Mouse (Mus musculus): ENCODE measurements around the gene Cpsf4. TPM values are rescaled to one million over a fixed set of nuclear protein-coding genes. Genes with fewer than 3 reads are reported as not detected.
"Not testable (repeated sequence)": the region's sequence is repeated elsewhere in the genome, so short reads cannot be mapped to it uniquely, and the experiment has no call there.

The Cpsf4 gene
- polyA plus RNA-seq, 1 experiment, result 46.9 TPM

- TF ChIP-seq POLR2A (IDR thresholded peaks at IDR 0.05; ENCODE audit: borderline replicate concordance, control insufficient read depth, low read depth, low read length), result no peak
- TF ChIP-seq CTCF (IDR thresholded peaks at IDR 0.05; ENCODE audit: control insufficient read depth, insufficient read depth, low read length), result no peak
- no peak overlapping the region for H3K27ac ChIP-seq (ENCODE audit: control insufficient read depth, insufficient read depth, low read depth, low read length, poor library complexity)
- no peaks in the 10 kb centered on the region for H3K4me1 ChIP-seq (ENCODE audit: control insufficient read depth, insufficient read depth, low read length)
- H3K4me3 ChIP-seq (replicated peaks; ENCODE audit: control insufficient read depth, low read depth, low read length), result no peak overlapping the region
- 93% methylated on average over 20 of the region's 20 CpGs for WGBS
Measured at GRCm38 (mm10) chr5:145218671-145219070, 51.7 kb downstream of the Cpsf4 start.

GRCm38 (mm10) chr5:145219981-145220380 lies 53.0 kb downstream of the Cpsf4 start:
- 93% methylated on average over 8 of the region's 8 CpGs for WGBS

GRCm38 (mm10) chr5:145222840-145223239 lies 55.8 kb downstream of the Cpsf4 start:
- Histone ChIP-seq H3K4me1 (ENCODE audit: control insufficient read depth, insufficient read depth, low read length) (no peaks in the 10 kb centered on the region), H3K4me3 (replicated peaks; ENCODE audit: control insufficient read depth, low read depth, low read length) (no peak overlapping the region), H3K27ac (ENCODE audit: control insufficient read depth, insufficient read depth, low read depth, low read length, poor library complexity) (no peak overlapping the region)
- 95% methylated on average over 5 of the region's 5 CpGs for WGBS
- no peak for TF ChIP-seq POLR2A (IDR thresholded peaks at IDR 0.05; ENCODE audit: borderline replicate concordance, control insufficient read depth, low read depth, low read length)
- no peak for TF ChIP-seq CTCF (IDR thresholded peaks at IDR 0.05; ENCODE audit: control insufficient read depth, insufficient read depth, low read length)

More at GRCm38 (mm10) chr5:145219981-145220380, 53.0 kb downstream of the Cpsf4 start:
- no peak overlapping the region for H3K4me3 ChIP-seq (replicated peaks; ENCODE audit: control insufficient read depth, low read depth, low read length)
- no peak for TF ChIP-seq POLR2A (IDR thresholded peaks at IDR 0.05; ENCODE audit: borderline replicate concordance, control insufficient read depth, low read depth, low read length)
- TF ChIP-seq CTCF (IDR thresholded peaks at IDR 0.05; ENCODE audit: control insufficient read depth, insufficient read depth, low read length), result no peak
- no peaks in the 10 kb centered on the region for H3K4me1 ChIP-seq (ENCODE audit: control insufficient read depth, insufficient read depth, low read length)
- H3K27ac ChIP-seq (ENCODE audit: control insufficient read depth, insufficient read depth, low read depth, low read length, poor library complexity), result no peak overlapping the region

GRCm38 (mm10) chr5:145223395-145223794 lies 56.4 kb downstream of the Cpsf4 start:
- TF ChIP-seq POLR2A (IDR thresholded peaks at IDR 0.05; ENCODE audit: borderline replicate concordance, control insufficient read depth, low read depth, low read length) (no peak), CTCF (IDR thresholded peaks at IDR 0.05; ENCODE audit: control insufficient read depth, insufficient read depth, low read length) (no peak)

GRCm38 (mm10) chr5:145226453-145226852 lies 59.4 kb downstream of the Cpsf4 start:
- Histone ChIP-seq H3K4me1 (ENCODE audit: control insufficient read depth, insufficient read depth, low read length) (no peaks in the 10 kb centered on the region), H3K4me3 (replicated peaks; ENCODE audit: control insufficient read depth, low read depth, low read length) (no peak overlapping the region), H3K27ac (ENCODE audit: control insufficient read depth, insufficient read depth, low read depth, low read length, poor library complexity) (no peak overlapping the region)
- 50% methylated on average over 2 of the region's 2 CpGs for WGBS
- TF ChIP-seq POLR2A (IDR thresholded peaks at IDR 0.05; ENCODE audit: borderline replicate concordance, control insufficient read depth, low read depth, low read length) (no peak), CTCF (IDR thresholded peaks at IDR 0.05; ENCODE audit: control insufficient read depth, insufficient read depth, low read length) (no peak)

More at GRCm38 (mm10) chr5:145223395-145223794, 56.4 kb downstream of the Cpsf4 start:
- H3K4me1 ChIP-seq (ENCODE audit: control insufficient read depth, insufficient read depth, low read length), result no peaks in the 10 kb centered on the region
- 86% methylated on average over 12 of the region's 12 CpGs for WGBS
- H3K27ac ChIP-seq (ENCODE audit: control insufficient read depth, insufficient read depth, low read depth, low read length, poor library complexity), result no peak overlapping the region
- H3K4me3 ChIP-seq (replicated peaks; ENCODE audit: control insufficient read depth, low read depth, low read length), result no peak overlapping the region

- WGBS, result 73% methylated on average over 6 of the region's 6 CpGs
- H3K4me3 ChIP-seq (replicated peaks; ENCODE audit: control insufficient read depth, low read depth, low read length); H3K27ac ChIP-seq (ENCODE audit: control insufficient read depth, insufficient read depth, low read depth, low read length, poor library complexity); H3K4me1 ChIP-seq (ENCODE audit: control insufficient read depth, insufficient read depth, low read length): not testable (repeated sequence)
Measured at GRCm38 (mm10) chr5:145229283-145229682, 62.3 kb downstream of the Cpsf4 start.

GRCm38 (mm10) chr5:145230641-145231040 lies 63.6 kb downstream of the Cpsf4 start:
- WGBS, result 89% methylated on average over 4 of the region's 4 CpGs
- Histone ChIP-seq H3K4me3 (replicated peaks; ENCODE audit: control insufficient read depth, low read depth, low read length) (no peak overlapping the region), H3K4me1 (ENCODE audit: control insufficient read depth, insufficient read depth, low read length) (no peaks in the 10 kb centered on the region), H3K27ac (ENCODE audit: control insufficient read depth, insufficient read depth, low read depth, low read length, poor library complexity) (no peak overlapping the region)
- no peak for TF ChIP-seq CTCF (IDR thresholded peaks at IDR 0.05; ENCODE audit: control insufficient read depth, insufficient read depth, low read length)
- no peak for TF ChIP-seq POLR2A (IDR thresholded peaks at IDR 0.05; ENCODE audit: borderline replicate concordance, control insufficient read depth, low read depth, low read length)

GRCm38 (mm10) chr5:145231367-145231871 lies 64.4 kb downstream of the Cpsf4 start, which contains the start of gene Zfp655:
Gene Zfp655 (plus strand): TSS chr5:145231715.
- Histone ChIP-seq H3K4me1 (ENCODE audit: control insufficient read depth, insufficient read depth, low read length) (no peaks in the 10 kb centered on the region), H3K4me3 (replicated peaks; ENCODE audit: control insufficient read depth, low read depth, low read length) (peak within 1 kb of the TSS; percentile 78), H3K27ac (ENCODE audit: control insufficient read depth, insufficient read depth, low read depth, low read length, poor library complexity) (peak within 1 kb of the TSS; percentile 93)
- no peak; the same call in 1 of the 2 replicates for TF ChIP-seq CTCF (IDR thresholded peaks at IDR 0.05; ENCODE audit: control insufficient read depth, insufficient read depth, low read length)
- TF ChIP-seq POLR2A (IDR thresholded peaks at IDR 0.05; ENCODE audit: borderline replicate concordance, control insufficient read depth, low read depth, low read length), result peak; percentile 87; the same call in 1 of the 2 replicates
- under 1% methylated on average over 42 of the region's 42 CpGs for WGBS

Other genes starting within 250 kb of the Cpsf4 start
- gene Smurf1, start 201.4 kb upstream of the Cpsf4 start, polyA plus RNA-seq (2011; ENCODE audit: insufficient read depth, insufficient read length, low replicate concordance, missing spikeins), result 2.5 and 5.8 TPM in 2 replicates
- gene Gm4871, start 134.5 kb upstream of the Cpsf4 start, polyA plus RNA-seq (2011; ENCODE audit: insufficient read depth, insufficient read length, low replicate concordance, missing spikeins), result not detected in 2 replicates
- gene 1700018F24Rik, start 124.2 kb upstream of the Cpsf4 start, polyA plus RNA-seq (2011; ENCODE audit: insufficient read depth, insufficient read length, low replicate concordance, missing spikeins), result not detected in 2 replicates
- gene Arpc1a, start 83.4 kb upstream of the Cpsf4 start, polyA plus RNA-seq (2011; ENCODE audit: insufficient read depth, insufficient read length, low replicate concordance, missing spikeins), result 46.8 and 114 TPM in 2 replicates
- 7.0 TPM in 1 of 2 replicates, not detected in the other for gene Kpna7, start 83.2 kb upstream of the Cpsf4 start, polyA plus RNA-seq (2011; ENCODE audit: insufficient read depth, insufficient read length, low replicate concordance, missing spikeins)
- 143 and 318 TPM in 2 replicates for gene Arpc1b, start 53.0 kb upstream of the Cpsf4 start, polyA plus RNA-seq (2011; ENCODE audit: insufficient read depth, insufficient read length, low replicate concordance, missing spikeins)
- 74.2 and 101 TPM in 2 replicates for gene Pdap1, start 27.0 kb upstream of the Cpsf4 start, polyA plus RNA-seq (2011; ENCODE audit: insufficient read depth, insufficient read length, low replicate concordance, missing spikeins)
- gene Bud31, start 26.9 kb upstream of the Cpsf4 start, polyA plus RNA-seq (2011; ENCODE audit: insufficient read depth, insufficient read length, low replicate concordance, missing spikeins), result 121 and 164 TPM in 2 replicates
- 5.2 and 10.9 TPM in 2 replicates for gene Ptcd1, start 105 bp upstream of the Cpsf4 start, polyA plus RNA-seq (2011; ENCODE audit: insufficient read depth, insufficient read length, low replicate concordance, missing spikeins)
- 218 and 277 TPM in 2 replicates for gene Atp5j2, start 24.8 kb downstream of the Cpsf4 start, polyA plus RNA-seq (2011; ENCODE audit: insufficient read depth, insufficient read length, low replicate concordance, missing spikeins)
- gene Zkscan14, start 34.7 kb downstream of the Cpsf4 start, polyA plus RNA-seq (2011; ENCODE audit: insufficient read depth, insufficient read length, low replicate concordance, missing spikeins), result 7.0 and 12.5 TPM in 2 replicates
- 3.4 and 5.1 TPM in 2 replicates for gene Zkscan5, start 37.3 kb downstream of the Cpsf4 start, polyA plus RNA-seq (2011; ENCODE audit: insufficient read depth, insufficient read length, low replicate concordance, missing spikeins)
- gene Zfp655, start 64.5 kb downstream of the Cpsf4 start, polyA plus RNA-seq (2011; ENCODE audit: insufficient read depth, insufficient read length, low replicate concordance, missing spikeins), result 7.7 and 19.8 TPM in 2 replicates
- 1.7 and 4.7 TPM in 2 replicates for gene Zscan25, start 113.3 kb downstream of the Cpsf4 start, polyA plus RNA-seq (2011; ENCODE audit: insufficient read depth, insufficient read length, low replicate concordance, missing spikeins)
- not detected in 2 replicates for gene Cyp3a57, start 178.1 kb downstream of the Cpsf4 start, polyA plus RNA-seq (2011; ENCODE audit: insufficient read depth, insufficient read length, low replicate concordance, missing spikeins)